Mouse (Mus musculus) mouse trophoblast stem cell (cell line): ENCODE measurements around the gene Adh7.

Source experiments
- in situ Hi-C, 2 experiments: fragments of 300-500 bp; cut with MseI, MboI; formaldehyde crosslinking; loops; 2 replicates in 1 of 2; 3 replicates in 1 of 2; pipeline ENCODE4 v1.15.1; 2025

The Adh7 gene

GRCm38 (mm10) chr3:138217631-138218264 lies at the start of gene Adh7:
TSS of gene Adh7 (plus strand) at chr3:138217760.
- in situ Hi-C loops, result loop anchor here (25.0 kb wide), 1 partner anchor 95 kb away; the partner anchor contains the start of gene Adh6a (in 2 of the 2)

GRCm38 (mm10) chr3:138173291-138173690 lies 44.3 kb upstream of the Adh7 start:
- in situ Hi-C loops, result no loop called here

GRCm38 (mm10) chr3:138175551-138175950 lies 42.0 kb upstream of the Adh7 start:
- in situ Hi-C loops, result no loop called here

- in situ Hi-C loops, result no loop called here
Observed at GRCm38 (mm10) chr3:138182019-138182418, 35.5 kb upstream of the Adh7 start.

- in situ Hi-C loops, result no loop called here
Observed at GRCm38 (mm10) chr3:138183371-138183770, 34.2 kb upstream of the Adh7 start.

GRCm38 (mm10) chr3:138185290-138185689 lies 32.3 kb upstream of the Adh7 start:
- in situ Hi-C loops, result no loop called here

- in situ Hi-C loops, result no loop called here
Observed at GRCm38 (mm10) chr3:138185995-138186930, 31.3 kb upstream of the Adh7 start.

- in situ Hi-C loops, result loop anchor here (10.0 kb wide), 3 partner anchors 213 to 243 kb away; partner anchors contain the start of gene Adh4 (in 1 of the 2)
Observed at GRCm38 (mm10) chr3:138192260-138192659, 25.3 kb upstream of the Adh7 start.

- in situ Hi-C loops, result loop anchor here (10.0 kb wide), 3 partner anchors 211 to 241 kb away; partner anchors contain the start of gene Adh4 (in 1 of the 2)
Observed at GRCm38 (mm10) chr3:138193683-138194302, 23.8 kb upstream of the Adh7 start, which contains the start of gene 4930579F01Rik. TSS of gene 4930579F01Rik (minus strand) at chr3:138193825.

GRCm38 (mm10) chr3:138197093-138197492 lies 20.5 kb upstream of the Adh7 start:
- in situ Hi-C loops, result loop anchor here (10.0 kb wide), 3 partner anchors 208 to 238 kb away; partner anchors contain the start of gene Adh4 (in 1 of the 2)

GRCm38 (mm10) chr3:138197556-138197955 lies 20.0 kb upstream of the Adh7 start:
- in situ Hi-C loops, result loop anchor here (10.0 kb wide), 3 partner anchors 207 to 237 kb away; partner anchors contain the start of gene Adh4 (in 1 of the 2)

- in situ Hi-C loops, result loop anchor here (10.0 kb wide), 3 partner anchors 207 to 237 kb away; partner anchors contain the start of gene Adh4 (in 1 of the 2)
Observed at GRCm38 (mm10) chr3:138197973-138198721, 19.4 kb upstream of the Adh7 start.

GRCm38 (mm10) chr3:138198722-138199068 lies 18.9 kb upstream of the Adh7 start:
- in situ Hi-C loops, result loop anchor here (10.0 kb wide), 3 partner anchors 206 to 236 kb away; partner anchors contain the start of gene Adh4 (in 1 of the 2)

GRCm38 (mm10) chr3:138208821-138209220 lies 8.7 kb upstream of the Adh7 start:
- in situ Hi-C loops, result loop anchor here (25.0 kb wide), 1 partner anchor 103 kb away; the partner anchor contains the start of gene Adh6a (in 2 of the 2)

- in situ Hi-C loops, result loop anchor here (25.0 kb wide), 1 partner anchor 102 kb away; the partner anchor contains the start of gene Adh6a (in 2 of the 2)
Observed at GRCm38 (mm10) chr3:138210432-138211075, 7.0 kb upstream of the Adh7 start.

GRCm38 (mm10) chr3:138212431-138212951 lies 5.1 kb upstream of the Adh7 start:
- in situ Hi-C loops, result loop anchor here (25.0 kb wide), 1 partner anchor 100 kb away; the partner anchor contains the start of gene Adh6a (in 2 of the 2)

GRCm38 (mm10) chr3:138215395-138215989 lies 2.1 kb upstream of the Adh7 start:
- in situ Hi-C loops, result loop anchor here (25.0 kb wide), 1 partner anchor 97 kb away; the partner anchor contains the start of gene Adh6a (in 2 of the 2)

GRCm38 (mm10) chr3:138216091-138216490 lies 1.5 kb upstream of the Adh7 start:
- in situ Hi-C loops, result loop anchor here (25.0 kb wide), 1 partner anchor 96 kb away; the partner anchor contains the start of gene Adh6a (in 2 of the 2)

- in situ Hi-C loops, result loop anchor here (10.0 to 25.0 kb wide), 2 partner anchors 91 to 184 kb away; partner anchors contain the start of gene Adh6a (in 2 of the 2)
Observed at GRCm38 (mm10) chr3:138221116-138221515, 3.6 kb downstream of the Adh7 start.
